Mouse (Mus musculus): ENCODE measurements at regions not wholly inside any gene's neighbourhood (a gene's known extent, or its start where the extent isn't known, plus 50 kb on each side); places are given as distances from the start of the nearest gene placed in this dataset.

DNA sequence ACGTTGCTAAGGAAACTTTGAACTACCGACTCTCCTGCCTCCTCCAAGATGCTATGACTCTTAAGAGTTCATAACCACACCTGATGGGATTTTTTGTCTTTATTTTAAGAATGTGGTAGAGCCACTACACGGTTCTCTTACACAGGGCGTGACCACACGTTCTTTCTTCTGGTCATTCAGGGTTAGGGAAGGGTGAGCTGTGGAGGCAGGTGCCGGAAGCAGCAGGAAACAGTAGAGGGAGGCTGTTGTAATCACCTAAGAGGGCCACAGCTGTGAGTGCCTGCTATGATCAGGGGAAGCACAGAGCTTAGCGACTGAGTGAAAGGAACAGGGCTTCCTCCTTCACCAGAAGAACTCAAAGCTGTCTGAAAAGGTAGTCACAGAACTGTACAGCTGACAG lies 50.6 kb upstream of the Larp1 start:
- DNase-seq: no peak

DNA sequence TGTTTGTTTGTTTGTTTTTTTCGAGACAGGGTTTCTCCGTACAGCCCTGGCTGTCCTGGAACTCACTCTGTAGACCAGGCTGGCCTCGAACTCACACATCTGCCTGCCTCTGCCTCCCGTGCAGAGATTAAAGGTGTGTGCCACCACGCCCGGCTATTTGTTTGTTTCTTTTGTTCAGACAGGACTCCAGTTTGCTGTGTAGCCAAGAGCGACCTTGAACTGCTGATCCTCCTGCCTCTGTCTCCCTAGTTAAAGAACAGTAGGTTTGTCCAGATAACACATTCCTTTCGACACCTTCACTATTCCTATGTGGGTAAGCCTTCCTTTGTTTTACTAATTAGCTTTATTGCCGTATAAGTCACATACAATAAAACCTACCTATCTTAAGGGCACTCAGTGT lies 52.0 kb upstream of the Larp1 start:
- DNase-seq: no peak

DNA sequence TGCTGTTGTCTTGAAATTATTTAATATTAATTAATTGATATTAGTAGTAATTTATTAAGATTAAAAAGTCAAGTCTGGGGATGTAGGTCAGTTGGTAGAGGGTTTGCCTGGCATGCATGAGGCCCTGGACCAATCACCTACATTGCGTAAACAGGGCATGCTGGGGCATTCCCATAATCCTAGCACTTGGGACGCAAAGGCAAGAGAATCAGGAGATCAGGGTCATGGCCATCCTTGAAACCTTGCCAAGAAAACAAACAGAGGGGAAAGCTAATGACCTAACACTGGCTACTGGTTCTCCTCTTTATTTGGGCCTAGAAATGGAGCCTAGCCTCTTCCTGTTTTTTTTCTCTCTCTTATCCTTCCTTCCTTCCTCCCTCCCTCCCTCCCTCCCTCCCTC lies 52.8 kb upstream of the Larp1 start:
- no peak for DNase-seq

- no peak for DNase-seq
These were observed 53.4 kb upstream of the Larp1 start for GRCm38 (mm10) chr11:57955476-57955875.

DNA sequence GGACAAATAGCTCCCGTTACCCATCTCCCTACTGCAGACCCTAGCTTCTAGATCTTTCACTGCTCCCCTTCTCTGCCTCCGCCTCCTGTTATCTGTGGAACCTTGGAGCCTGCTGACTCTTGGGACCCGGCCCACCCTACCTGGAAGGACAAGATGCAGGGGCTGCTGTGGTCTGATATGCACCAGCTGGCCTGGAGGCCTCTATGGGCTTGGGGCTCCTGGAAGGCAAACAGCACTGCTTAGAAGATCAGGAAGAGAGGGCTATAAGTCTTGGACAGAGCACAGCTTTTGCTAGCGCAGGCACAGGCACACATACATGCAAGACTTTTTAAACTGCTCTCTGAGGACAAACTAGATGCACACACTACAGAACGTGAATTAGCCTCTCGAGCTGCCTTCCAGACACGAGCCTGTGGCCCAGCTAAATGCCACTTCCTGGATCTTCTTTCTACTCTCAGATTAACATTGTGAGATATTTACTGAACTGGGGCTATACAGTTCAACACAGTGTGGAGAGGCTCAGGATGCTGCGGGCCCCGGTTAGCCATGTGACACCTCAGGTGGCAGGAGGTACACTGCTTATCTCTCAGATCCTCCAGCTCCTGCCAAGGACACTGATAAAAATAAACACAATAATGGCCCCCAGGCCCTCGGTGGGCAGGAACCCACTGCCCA lies 54.2 kb upstream of the Larp1 start:
- DNase-seq: no peak

- DNase-seq: no peak
These were observed 55.2 kb upstream of the Larp1 start for GRCm38 (mm10) chr11:57953694-57954093.

DNA sequence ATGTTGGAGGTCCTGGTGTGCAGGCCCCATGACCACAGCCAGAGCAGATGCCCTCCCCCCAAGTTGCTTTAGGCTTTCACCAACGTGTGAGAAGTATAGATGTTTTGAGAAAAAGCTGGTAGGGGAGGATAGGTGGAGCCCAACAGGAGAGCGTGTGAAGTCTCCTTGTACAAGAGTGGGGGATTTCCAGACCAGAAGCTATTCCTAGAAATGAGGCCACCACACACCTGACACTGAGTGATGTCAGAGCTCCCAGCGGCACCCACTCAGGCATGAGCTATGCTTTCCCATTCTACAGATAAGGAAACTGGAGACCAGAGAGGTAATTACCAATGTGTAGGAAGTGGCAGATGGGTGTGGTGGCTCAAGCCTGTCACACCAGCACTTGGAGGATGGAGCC lies 56.2 kb upstream of the Larp1 start:
- no peak for DNase-seq

DNA sequence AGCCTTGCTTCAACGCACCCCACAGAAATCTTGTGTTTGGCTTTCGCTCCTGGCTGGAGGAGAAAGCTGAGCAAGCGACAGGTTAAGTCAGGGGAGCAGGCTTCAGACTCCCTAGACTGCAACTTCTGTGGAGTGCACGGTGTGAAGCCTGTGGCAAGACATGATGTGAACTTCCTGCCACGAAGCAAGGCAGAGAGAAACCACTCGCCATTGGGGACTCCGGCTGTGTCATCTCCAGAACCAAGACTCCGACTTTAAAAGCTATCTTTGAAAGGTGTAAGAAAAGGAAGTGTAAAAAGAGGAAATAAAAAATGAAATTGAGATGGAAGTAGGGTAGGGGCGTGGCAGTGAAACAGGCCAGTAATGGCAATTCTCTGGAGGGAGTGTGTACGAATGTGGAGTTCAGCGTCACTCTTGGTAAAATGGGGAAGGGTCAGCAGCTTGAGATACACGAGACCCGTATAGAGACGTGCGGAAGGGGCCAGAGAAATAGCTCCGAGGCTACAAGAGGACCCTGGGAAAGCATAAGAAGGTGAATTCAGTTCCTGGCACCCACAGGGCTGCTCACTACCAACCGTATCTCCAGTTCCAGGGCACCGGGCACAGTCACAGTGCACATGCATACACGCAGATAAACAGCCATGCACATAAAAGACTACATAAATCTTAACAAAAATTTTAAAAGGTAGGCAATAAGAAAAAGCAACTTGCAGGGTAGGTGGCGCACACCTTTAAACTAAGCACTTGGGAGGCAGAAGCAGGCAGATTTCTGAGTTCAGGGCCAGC lies 57.1 kb upstream of the Larp1 start:
- no peak for DNase-seq

- no peak for DNase-seq
These were observed 57.9 kb upstream of the Larp1 start for GRCm38 (mm10) chr11:57950989-57951388.

DNA sequence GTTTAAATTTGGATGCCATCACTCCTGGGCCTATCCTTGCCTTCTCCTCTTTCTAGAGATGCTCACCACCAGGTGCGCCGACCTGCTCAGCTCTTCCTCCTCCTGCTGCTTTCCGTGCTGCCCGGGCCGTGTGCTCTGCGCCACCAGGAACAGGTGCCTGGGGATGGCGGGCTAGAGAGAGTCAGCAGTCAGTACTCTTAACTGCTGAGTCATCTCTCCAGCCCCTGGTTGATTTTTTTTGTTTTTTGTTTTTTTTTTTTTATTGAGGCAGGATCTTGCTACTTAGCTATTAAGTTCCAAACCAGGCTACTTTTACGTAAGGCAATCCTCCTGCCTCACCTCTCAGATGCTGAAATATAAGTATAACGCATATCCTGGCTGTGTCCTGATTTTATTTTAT lies 59.8 kb upstream of the Larp1 start:
- DNase-seq: no peak

DNA sequence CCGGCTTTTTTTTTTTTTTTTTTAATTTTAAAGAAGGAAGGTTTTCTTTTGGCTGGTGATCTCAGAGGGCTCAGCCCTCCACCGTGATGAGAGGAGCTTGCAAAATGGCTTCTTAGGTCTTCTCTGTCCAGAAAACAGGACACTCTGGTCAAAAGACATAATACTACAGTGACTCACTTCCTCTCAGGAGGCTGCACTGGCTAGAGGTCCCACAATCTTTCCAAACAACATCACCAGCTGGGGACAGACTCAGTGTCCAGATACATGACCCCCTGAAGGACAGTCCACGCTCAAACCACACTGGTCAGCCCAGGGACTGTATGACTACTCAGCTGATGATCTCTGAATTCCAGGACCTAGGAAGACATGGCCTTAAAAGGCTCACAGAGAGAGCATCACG lies 61.5 kb upstream of the Larp1 start:
- no peak for DNase-seq

DNA sequence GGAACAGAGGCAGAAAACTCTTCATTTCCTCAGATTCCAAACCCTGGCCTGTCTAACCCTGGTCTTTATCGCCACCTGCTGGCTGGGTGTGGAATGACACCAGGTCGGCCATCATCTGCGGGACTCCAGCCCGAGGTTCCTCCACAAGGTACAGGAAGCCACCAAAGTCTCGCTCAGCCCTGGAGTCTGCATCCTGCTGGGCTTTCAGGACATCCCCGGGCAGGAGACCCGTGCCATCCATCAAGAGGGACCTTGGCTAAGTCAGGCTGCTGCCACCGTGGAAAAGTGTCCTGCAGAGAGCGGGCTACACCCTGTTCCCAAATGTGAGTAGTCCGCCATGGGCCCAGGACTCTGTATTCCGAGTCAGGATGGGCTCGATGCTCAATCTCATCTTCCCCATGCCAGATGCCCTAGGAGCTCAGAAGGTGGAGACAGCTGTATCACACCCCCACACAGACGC lies 74.4 kb upstream of the Larp1 start:
- peak; percentile 93 for DNase-seq

DNA sequence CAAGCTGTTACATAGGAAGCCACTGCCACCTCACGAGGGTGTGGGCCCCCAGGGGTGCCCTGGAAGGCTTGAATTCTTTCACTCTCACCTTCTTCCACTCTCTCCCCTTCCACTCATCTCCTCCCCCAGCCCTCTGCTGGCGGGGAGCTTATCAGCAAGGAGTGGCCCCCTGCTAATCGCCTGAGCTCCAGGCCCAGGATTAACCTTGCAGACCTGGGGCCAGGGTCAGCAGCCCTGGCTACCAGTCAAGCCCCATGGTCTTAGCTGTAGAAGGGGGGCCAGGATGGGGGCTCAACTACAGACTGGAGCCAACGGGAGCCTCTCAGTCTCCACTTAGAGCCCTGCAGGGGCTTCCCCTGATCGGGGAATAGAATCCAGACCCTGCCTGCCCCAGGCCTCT lies 75.8 kb upstream of the Larp1 start:
- DNase-seq: no peak

- DNase-seq: no peak
These were observed 79.4 kb upstream of the Larp1 start for GRCm38 (mm10) chr11:57929506-57929905.

DNA sequence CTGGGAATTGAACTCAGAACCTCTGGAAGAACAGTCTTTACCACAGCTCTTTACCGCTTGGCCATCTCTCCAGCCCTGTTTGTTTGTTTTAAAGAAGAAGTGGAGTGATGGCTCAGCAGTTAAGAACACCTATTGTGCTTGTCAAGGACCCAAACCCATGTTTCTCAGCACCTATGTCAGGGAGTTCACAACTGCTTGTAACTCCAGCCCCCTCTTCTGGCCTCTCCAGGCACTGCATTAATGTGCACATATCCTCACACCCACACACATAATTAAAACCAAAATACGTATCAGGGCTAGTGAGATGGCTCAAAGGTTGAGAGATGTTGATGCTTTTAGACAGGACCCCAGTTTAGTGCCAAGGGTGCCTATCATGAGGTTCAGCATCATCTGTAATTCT lies 87.6 kb upstream of the Hand1 start:
- DNase-seq: no peak

DNA sequence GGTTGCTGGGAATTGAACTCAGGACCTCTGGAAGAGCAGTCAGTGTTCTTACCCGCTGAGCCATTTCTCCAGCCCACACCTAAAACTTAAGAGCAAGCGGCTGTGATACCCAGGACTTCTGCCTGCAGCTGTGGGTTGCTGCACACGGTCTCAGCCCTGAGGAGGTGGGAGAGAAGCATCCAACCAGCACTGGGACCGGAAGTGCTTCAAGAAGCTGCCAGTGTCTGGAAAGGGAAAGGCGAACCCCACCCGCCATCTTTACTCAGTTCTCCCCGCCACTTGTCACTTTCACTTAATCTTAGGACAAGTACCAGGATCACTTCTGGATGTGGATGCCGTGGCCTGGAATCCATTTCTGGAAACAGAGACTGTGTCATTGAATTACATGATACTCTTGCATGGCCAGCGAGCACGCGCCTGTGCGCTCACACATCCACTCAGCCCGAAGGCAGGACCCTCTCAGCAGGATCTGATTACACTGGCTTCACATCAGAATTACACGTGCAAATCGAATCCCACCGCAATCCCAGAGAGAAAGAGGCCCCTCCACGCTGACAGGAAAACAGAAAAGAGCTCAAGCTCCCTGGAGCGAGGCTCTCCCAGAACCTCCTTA lies 85.9 kb upstream of the Hand1 start:
- DNase-seq: no peak

DNA sequence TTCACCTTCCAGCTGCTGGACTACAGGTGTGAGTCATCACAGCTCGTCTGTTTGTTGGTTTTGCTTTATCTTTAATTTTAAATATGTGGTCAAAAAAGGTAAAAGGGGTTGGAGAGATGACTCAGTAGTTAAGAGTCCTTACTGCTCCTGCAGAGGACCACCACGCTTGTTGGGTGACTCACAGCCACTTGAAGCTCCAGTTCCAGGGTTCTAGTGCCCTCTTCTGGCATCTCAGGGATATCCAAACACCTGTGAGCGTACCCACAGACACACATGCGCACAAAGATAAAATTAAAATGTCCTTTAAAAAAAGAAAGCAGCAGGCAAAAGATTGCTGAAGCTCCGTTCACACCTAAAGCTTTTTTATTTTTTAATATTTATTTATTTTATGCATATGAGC lies 85.4 kb upstream of the Hand1 start:
- no peak for DNase-seq

DNA sequence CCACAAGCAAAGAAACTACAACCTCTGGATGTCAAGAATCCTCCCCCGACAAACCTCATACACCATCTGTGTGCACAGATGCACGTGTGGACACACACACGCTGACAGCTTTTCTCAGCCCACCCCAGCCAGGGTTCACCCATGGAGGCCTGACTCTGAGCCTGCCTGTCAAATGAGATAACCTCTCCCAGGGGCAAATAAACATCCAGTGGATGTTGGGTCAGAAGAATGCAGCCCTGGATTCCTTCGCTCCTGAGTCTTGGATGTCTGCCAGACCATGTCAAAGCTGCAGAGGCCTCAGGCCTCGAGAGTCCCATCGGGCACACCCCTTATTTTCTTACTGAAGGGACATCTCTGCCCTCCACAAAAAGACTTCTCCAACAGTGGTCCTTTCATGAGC lies 83.4 kb upstream of the Hand1 start:
- no peak for DNase-seq

DNA sequence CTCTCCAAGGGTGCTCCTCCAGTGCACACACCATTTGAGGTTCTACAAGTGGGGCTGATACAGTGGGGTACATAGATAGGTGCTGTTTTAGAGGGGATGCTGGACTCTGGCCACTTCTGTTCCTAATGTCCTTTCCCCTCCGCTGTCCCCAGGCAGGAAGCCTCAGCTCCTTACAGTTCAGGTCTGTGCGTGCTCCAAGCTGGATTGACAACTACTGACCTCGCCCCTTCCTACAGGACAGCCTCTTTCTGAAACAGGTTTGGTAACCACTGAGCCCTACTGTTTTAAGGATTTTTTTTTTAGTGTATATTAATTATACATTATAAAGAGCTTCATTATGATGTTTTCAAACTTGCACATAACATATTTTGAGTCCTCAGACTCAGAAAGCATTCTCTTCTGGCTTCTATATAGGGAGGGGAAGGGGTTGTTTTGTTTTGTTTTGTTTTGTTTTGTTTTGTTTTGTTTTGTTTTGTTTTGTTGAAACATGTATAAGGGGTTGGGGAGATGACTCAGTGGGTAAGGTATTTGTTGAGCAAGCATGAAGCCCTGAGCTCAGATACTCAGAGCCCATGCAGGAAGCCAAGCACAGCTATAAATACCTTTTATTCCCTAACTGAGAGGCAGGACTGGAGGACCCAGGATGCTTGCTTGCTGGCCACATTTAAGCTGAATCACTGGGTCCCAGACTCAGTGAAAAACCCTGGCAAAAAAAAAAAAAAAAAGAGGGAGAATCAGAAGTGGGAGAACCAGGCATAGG lies 81.4 kb upstream of the Hand1 start:
- no peak for DNase-seq

GRCm38 (mm10) chr11:57913020-57913699 lies 80.5 kb upstream of the Hand1 start:
- no peak for DNase-seq

DNA sequence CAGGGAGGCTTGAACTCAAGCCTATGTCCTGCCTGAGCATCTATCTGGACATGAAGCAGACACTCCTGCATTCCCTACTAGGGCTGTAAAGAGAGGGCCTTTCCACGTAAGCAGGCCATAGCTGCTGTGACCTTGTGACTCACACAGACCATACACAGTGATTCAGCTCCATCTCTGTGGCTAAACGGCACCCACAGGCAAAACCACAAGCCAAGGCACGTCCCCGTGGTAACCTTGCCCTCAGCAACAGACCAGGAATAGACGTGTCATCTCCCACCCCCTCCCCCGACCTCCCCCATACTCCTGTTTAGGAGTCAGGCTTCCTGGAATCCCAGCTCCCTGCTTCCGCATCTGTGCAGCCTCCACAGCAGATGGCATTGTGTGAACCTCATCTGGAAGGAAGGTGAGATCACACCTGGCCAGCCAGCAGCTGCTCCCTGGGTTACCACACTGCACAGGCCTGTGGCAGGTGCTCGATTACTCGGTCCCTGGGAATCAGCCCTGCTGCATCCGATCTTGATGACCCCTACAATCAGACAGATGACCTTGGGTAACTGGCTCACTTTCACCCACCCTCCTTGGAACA lies 79.2 kb upstream of the Hand1 start:
- DNase-seq: no peak

GRCm38 (mm10) chr11:57904216-57904615 lies 71.6 kb upstream of the Hand1 start:
- DNase-seq: no peak

GRCm38 (mm10) chr11:57899335-57899734 lies 66.7 kb upstream of the Hand1 start:
- DNase-seq: no peak

Data from right cerebral cortex, postnatal 4 days (tissue).